Mouse (Mus musculus) stomach, embryonic 14.5 days (tissue): ENCODE measurements around the gene B3galnt1. TPM values are rescaled to one million over a fixed set of nuclear protein-coding genes. Genes with fewer than 3 reads are reported as not detected.

ENCODE experiments used
- polyA plus RNA-seq: library from polyadenylated mRNA; unstranded; fragments of >200 nt; fragmentation: Nextera tagmentation; extraction: Ambion mirVana; gene quantifications from 2 replicates; pipeline ENCODE4 v1.2.1, GENCODE M21; 2014

Gene B3galnt1
- polyA plus RNA-seq, 1 experiment from 2014 or later, result 43.1 TPM

Other genes with a start within 250 kb of the B3galnt1 start
- 143 and 147 TPM in 2 replicates for gene Nmd3, start 123.0 kb upstream of the B3galnt1 start, polyA plus RNA-seq